Mouse (Mus musculus) heart, embryonic 11.5 days (tissue): ENCODE measurements around the gene Amn. TPM values are rescaled to one million over a fixed set of nuclear protein-coding genes. Genes with fewer than 3 reads are reported as not detected.

Experiments
- ATAC-seq: fragments of 200-750 bp; cut with Nextera tagmentation; replicated peaks from 2 replicates; pipeline ENCODE4 v1.8.0; 2017; ENCODE audit warnings: moderate library complexity; ENCODE audit not compliant: insufficient number of reproducible peaks, low FRiP score, low TSS enrichment
- H3K27ac ChIP-seq: fragments of 300-500 bp; sonication (generic); 2 replicates; pipeline ENCODE4 v1.5.1; 2014; ENCODE audit warnings: mild to moderate bottlenecking, low read depth, low read length
- H3K27me3 ChIP-seq: fragments of 300-500 bp; sonication (generic); 2 replicates; pipeline ENCODE4 v1.6.1; 2014; ENCODE audit warnings: mild to moderate bottlenecking, low read length, mixed read lengths; ENCODE audit not compliant: control insufficient read depth, insufficient read depth
- H3K36me3 ChIP-seq: fragments of 300-500 bp; sonication (generic); 2 replicates; pipeline ENCODE4 v1.6.1; 2014; ENCODE audit warnings: mild to moderate bottlenecking, low read length, moderate library complexity, mixed read lengths; ENCODE audit not compliant: control insufficient read depth, insufficient read depth
- H3K4me1 ChIP-seq: fragments of 300-500 bp; sonication (generic); 2 replicates; pipeline ENCODE4 v1.6.1; 2014; ENCODE audit warnings: low read length; ENCODE audit not compliant: control insufficient read depth, insufficient read depth
- H3K4me2 ChIP-seq: fragments of 300-500 bp; sonication (generic); 2 replicates; pipeline ENCODE4 v1.6.1; 2014; ENCODE audit warnings: mild to moderate bottlenecking, moderate library complexity
- H3K4me3 ChIP-seq: fragments of 300-500 bp; sonication (generic); 2 replicates; pipeline ENCODE4 v1.5.1; 2014; ENCODE audit warnings: low read depth, low read length
- H3K9ac ChIP-seq: fragments of 300-500 bp; sonication (generic); 2 replicates; pipeline ENCODE4 v1.6.1; 2014; ENCODE audit warnings: mild to moderate bottlenecking, low read depth, low read length, moderate library complexity
- H3K9me3 ChIP-seq: fragments of 300-500 bp; sonication (generic); replicated peaks from 2 replicates; pipeline ENCODE4 v1.6.1; 2016; ENCODE audit warnings: low read length; ENCODE audit not compliant: control insufficient read depth
- WGBS: fragments of 180-500 bp; shearing (Covaris S2); extraction: QIAGEN DNeasy Blood & Tissue Kit; methylation state at CpG from one replicate; pipeline ENCODE4 v1.1.7; 2014; ENCODE audit not compliant: insufficient replicate concordance; 5-methylcytosine and 5-hydroxymethylcytosine counted together
- polyA plus RNA-seq: library from polyadenylated mRNA; unstranded; fragments of >200 nt; fragmentation: Nextera tagmentation; extraction: Ambion mirVana; gene quantifications from 2 replicates; pipeline ENCODE4 v1.2.1, GENCODE M21; 2014

The Amn gene
- polyA plus RNA-seq, 1 experiment from 2014 or later: 2.2 TPM

DNA sequence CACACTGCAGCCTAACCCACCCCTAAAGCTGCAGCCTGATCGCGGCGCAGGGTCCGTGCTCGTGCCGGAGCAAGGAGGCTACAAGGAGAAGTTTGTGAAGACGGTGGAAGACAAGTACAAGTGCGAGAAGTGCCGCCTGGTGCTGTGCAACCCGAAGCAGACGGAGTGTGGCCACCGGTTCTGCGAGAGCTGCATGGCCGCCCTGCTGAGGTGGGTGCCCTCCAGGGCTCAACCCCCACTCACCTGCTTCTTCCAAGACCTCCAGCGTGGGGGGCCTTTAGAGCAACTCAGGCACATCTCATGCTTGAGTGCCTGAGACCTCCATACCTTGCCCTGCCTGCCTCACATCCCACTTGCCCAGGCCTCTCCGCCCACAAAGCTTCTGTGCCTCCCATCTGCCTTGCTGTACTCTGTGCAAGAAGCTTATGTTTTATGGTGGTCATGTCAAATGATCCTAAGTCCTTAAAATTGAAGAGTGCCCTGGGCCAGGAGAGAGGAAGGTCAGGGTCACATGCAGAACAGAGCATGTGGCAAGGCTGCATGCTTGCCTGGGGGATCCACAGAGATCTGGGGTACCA is 33.2 kb upstream of the Amn start:
- Histone ChIP-seq H3K4me1 (peaks cover 11% of the 10 kb centered on the region), H3K4me2 (no peak overlapping the region), H3K27ac (no peak overlapping the region), H3K27me3 (no peaks in the 10 kb centered on the region), H3K36me3 (no peaks in the 10 kb centered on the region), H3K9me3 (no peaks in the 10 kb centered on the region), H3K9ac (no peak overlapping the region), H3K4me3 (no peak overlapping the region)
- 87% methylated on average over 16 of the region's 16 CpGs for WGBS
- no peak for ATAC-seq

DNA sequence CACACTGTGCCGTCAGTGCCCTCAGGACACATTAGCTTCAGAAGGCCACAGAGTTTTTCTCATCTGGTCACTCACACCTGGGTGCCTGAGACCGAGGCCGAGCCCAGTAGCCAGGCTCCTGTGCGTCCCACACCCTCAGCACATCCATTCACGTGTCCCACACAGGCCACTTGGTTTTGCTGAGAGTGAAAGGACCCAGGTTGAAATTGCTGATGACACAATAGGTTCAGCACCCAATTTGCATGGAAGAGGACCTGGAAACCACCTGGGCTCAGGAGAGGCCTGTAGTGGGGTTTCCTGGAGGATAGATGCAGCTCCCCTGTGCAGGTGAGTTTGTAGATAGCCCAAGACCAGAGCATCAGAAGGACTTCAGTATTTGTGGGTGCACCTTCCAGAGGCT is 32.5 kb upstream of the Amn start:
- Histone ChIP-seq H3K9ac (no peak overlapping the region), H3K4me1 (peaks cover 11% of the 10 kb centered on the region), H3K4me3 (no peak overlapping the region), H3K27me3 (no peaks in the 10 kb centered on the region), H3K36me3 (peaks cover 2% of the 10 kb centered on the region; the same call in 1 of the 2 replicates), H3K27ac (no peak overlapping the region), H3K9me3 (no peaks in the 10 kb centered on the region), H3K4me2 (no peak overlapping the region)
- no peak for ATAC-seq
- 81% methylated on average over 5 of the region's 5 CpGs for WGBS

DNA sequence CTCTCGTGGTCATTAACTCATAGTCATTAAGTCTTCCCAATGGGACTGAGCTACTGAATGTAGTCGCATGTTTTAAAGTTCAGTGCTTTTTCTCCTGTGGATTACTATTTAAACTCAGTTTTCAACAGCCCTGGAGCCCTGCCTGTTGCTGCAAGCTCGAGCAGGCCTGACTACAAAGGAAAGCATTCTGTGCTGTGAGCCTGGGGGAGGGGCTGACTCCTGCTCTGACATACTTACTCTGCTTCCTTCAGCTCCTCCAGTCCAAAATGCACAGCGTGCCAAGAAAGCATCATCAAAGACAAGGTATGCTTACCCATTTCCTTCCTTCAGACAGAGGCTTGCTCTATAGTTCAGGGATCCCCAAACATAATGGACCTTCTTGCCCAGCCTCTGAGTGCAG is 32.1 kb upstream of the Amn start:
- H3K9me3 ChIP-seq: no peaks in the 10 kb centered on the region
- ATAC-seq: no peak
- peaks cover 4% of the 10 kb centered on the region for H3K36me3 ChIP-seq
- no peak overlapping the region for H3K4me2 ChIP-seq
- no peak overlapping the region for H3K27ac ChIP-seq
- H3K4me1 ChIP-seq: peaks cover 11% of the 10 kb centered on the region
- no peak overlapping the region for H3K4me3 ChIP-seq
- no peaks in the 10 kb centered on the region for H3K27me3 ChIP-seq
- no peak overlapping the region for H3K9ac ChIP-seq
- WGBS: 60% methylated on average over 4 of the region's 4 CpGs

DNA sequence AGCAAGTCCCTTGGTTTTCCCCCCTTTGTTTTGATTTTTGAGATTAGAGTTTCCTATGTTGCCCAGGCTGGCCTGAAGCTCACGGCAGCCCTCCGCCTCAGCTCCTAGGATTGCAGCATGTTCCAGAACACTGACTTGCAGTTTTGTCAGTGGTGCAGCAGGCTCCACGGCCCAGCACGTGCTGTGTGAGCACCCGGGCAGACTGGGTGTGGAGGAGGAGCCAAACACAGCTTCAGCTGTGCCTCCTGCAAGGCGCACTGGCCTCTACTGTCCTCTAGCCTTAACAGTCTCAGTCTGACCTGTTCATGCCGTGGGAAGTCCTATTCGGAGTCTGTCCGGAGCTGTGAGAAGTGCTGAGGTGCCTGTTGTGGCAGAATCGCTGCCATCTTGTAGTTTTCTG is 31.0 kb upstream of the Amn start:
- Histone ChIP-seq H3K4me3 (no peak overlapping the region), H3K4me1 (0 out of 2 replicates have a peak, but pooled peaks cover 2% of the 10 kb centered on the region), H3K27ac (no peak overlapping the region), H3K9ac (no peak overlapping the region), H3K36me3 (peaks cover 4% of the 10 kb centered on the region), H3K9me3 (no peaks in the 10 kb centered on the region), H3K27me3 (no peaks in the 10 kb centered on the region), H3K4me2 (no peak overlapping the region)
- no peak for ATAC-seq
- 75% methylated on average over 10 of the region's 10 CpGs for WGBS

GRCm38 (mm10) chr12:111241916-111242315 is 29.0 kb upstream of the Amn start:
- Histone ChIP-seq H3K9ac (no peak overlapping the region), H3K4me3 (no peak overlapping the region), H3K9me3 (no peaks in the 10 kb centered on the region), H3K4me1 (0 out of 2 replicates have a peak, but pooled peaks cover 2% of the 10 kb centered on the region), H3K27me3 (no peaks in the 10 kb centered on the region), H3K36me3 (peaks cover 4% of the 10 kb centered on the region), H3K4me2 (no peak overlapping the region), H3K27ac (no peak overlapping the region)
- WGBS: 89% methylated on average over 6 of the region's 6 CpGs
- no peak for ATAC-seq

DNA sequence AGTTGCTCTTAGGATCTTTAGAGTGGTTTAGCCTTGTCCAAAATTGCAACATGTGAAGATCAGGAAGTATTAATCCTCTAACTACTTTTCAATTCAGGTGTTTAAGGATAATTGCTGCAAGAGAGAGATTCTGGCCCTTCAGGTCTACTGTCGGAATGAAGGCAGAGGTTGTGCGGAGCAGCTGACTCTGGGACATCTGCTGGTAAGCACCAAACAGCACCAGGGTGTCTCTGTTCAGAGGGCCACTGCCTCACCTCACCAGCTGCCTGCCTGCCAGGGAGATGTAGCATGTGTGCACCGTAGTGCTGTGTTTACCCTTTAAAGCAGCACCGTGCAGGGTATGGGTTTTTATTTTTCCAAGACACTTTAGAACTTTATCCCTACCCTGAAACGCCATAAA is 28.5 kb upstream of the Amn start:
- ATAC-seq: no peak
- Histone ChIP-seq H3K27me3 (no peaks in the 10 kb centered on the region), H3K36me3 (peaks cover 4% of the 10 kb centered on the region), H3K27ac (no peak overlapping the region), H3K4me3 (no peak overlapping the region), H3K9me3 (no peaks in the 10 kb centered on the region), H3K4me2 (no peak overlapping the region), H3K9ac (no peak overlapping the region), H3K4me1 (0 out of 2 replicates have a peak, but pooled peaks cover 2% of the 10 kb centered on the region)
- 86% methylated on average over 5 of the region's 5 CpGs for WGBS

DNA sequence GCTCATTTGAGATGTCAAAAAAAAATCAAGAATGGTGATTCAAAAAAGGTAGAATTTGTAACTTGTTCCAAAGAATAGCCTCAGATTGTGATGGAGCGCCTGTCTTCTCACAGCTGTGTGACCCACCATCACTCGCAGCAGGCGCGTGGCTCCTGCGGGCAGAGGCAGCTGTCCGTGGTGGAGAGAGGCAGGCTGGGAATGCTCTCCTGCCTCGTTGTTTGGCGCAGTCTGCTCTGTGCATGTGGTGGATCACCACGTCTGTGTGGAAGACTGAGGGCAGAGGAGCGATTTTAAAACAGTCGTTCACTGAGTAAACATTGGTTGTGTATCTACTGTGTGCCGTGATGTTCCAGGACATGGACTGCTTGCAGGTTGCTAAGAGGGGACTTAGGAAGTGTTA is 27.2 kb upstream of the Amn start:
- no peak overlapping the region for H3K4me3 ChIP-seq
- no peak overlapping the region for H3K4me2 ChIP-seq
- no peaks in the 10 kb centered on the region for H3K27me3 ChIP-seq
- H3K9ac ChIP-seq: no peak overlapping the region
- WGBS: 80% methylated on average over 12 of the region's 12 CpGs
- no peak overlapping the region for H3K27ac ChIP-seq
- no peak for ATAC-seq
- H3K36me3 ChIP-seq: peaks cover 4% of the 10 kb centered on the region
- H3K4me1 ChIP-seq: no peaks in the 10 kb centered on the region
- H3K9me3 ChIP-seq: no peaks in the 10 kb centered on the region

GRCm38 (mm10) chr12:111245070-111245469 is 25.8 kb upstream of the Amn start:
- ATAC-seq: no peak
- 82% methylated on average over 6 of the region's 6 CpGs for WGBS
- H3K27ac ChIP-seq: no peak overlapping the region

DNA sequence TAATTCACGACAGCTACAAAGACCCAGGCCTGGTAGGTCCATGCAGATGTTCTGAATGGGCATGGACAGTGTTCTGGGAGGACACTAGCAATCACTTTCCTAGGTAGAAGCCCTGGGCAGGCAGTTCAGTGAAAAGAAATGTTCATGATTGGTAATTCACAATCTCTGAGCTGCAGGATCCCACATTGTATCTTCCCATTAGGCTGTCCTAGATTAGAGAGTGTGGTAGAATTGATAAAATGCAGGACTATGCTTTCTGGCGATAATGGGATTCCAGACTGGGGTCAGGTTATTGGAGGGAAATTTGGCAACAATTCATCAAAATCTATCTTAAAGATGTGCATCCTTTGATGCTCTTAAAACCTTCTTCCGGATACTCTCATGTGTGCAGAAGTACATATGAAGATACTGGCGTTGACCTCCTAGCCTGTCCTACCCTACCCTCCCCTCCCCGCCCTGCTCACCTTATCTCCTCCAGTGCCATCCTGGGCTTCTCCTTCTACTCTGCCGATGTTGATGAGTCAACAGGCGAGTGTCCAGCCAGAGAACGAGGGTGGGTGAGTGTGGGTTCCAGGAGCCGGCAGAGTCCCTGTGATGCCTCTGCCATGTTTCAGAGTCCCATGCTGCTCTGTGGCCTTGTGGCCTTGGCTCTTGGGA is 24.0 kb upstream of the Amn start:
- Histone ChIP-seq H3K36me3 (peaks cover 4% of the 10 kb centered on the region), H3K27ac (no peak overlapping the region), H3K4me3 (no peak overlapping the region), H3K4me2 (no peak overlapping the region), H3K9ac (no peak overlapping the region), H3K27me3 (no peaks in the 10 kb centered on the region), H3K4me1 (no peaks in the 10 kb centered on the region), H3K9me3 (no peaks in the 10 kb centered on the region)
- no peak for ATAC-seq
- 67% methylated on average over 9 of the region's 9 CpGs for WGBS

More at GRCm38 (mm10) chr12:111245070-111245469, 25.8 kb upstream of the Amn start:
- H3K36me3 ChIP-seq: peaks cover 4% of the 10 kb centered on the region
- no peaks in the 10 kb centered on the region for H3K9me3 ChIP-seq
- H3K27me3 ChIP-seq: no peaks in the 10 kb centered on the region
- no peak overlapping the region for H3K9ac ChIP-seq
- no peak overlapping the region for H3K4me2 ChIP-seq
- no peak overlapping the region for H3K4me3 ChIP-seq
- no peaks in the 10 kb centered on the region for H3K4me1 ChIP-seq
